Mouse (Mus musculus) hindbrain, postnatal 0 days (tissue): ENCODE results near the gene Pde2a. TPM values are rescaled to one million over a fixed set of nuclear protein-coding genes. Genes with fewer than 3 reads are reported as not detected.

ENCODE experiments used
- ATAC-seq: fragments of 200-750 bp; cut with Nextera tagmentation; 2 replicates; pipeline ENCODE4 v1.8.0; 2017; ENCODE audit warnings: mild to moderate bottlenecking, moderate TSS enrichment, moderate library complexity
- DNase-seq: peaks from one replicate; pipeline ENCODE4 v3.0.0-alpha.2; 2015; ENCODE audit warnings: low spot score
- H3K27ac ChIP-seq: fragments of 300-500 bp; sonication (generic); 2 replicates; pipeline ENCODE4 v1.5.1; 2014; ENCODE audit warnings: mild to moderate bottlenecking
- H3K27me3 ChIP-seq: fragments of 300-500 bp; sonication (generic); 2 replicates; pipeline ENCODE4 v1.6.1; 2014; ENCODE audit warnings: low read length, mixed read lengths; ENCODE audit not compliant: insufficient read depth
- H3K36me3 ChIP-seq: fragments of 300-500 bp; sonication (generic); 2 replicates; pipeline ENCODE4 v1.6.1; 2014; ENCODE audit warnings: low read length, mixed read lengths; ENCODE audit not compliant: insufficient read depth
- H3K4me1 ChIP-seq: fragments of 300-500 bp; sonication (generic); 2 replicates; pipeline ENCODE4 v1.6.1; 2014; ENCODE audit warnings: antibody characterized with exemption, low read length, mixed read lengths; ENCODE audit not compliant: insufficient read depth
- H3K4me2 ChIP-seq: fragments of 300-500 bp; sonication (generic); 2 replicates; pipeline ENCODE4 v1.6.1; 2014; ENCODE audit warnings: low read depth, mild to moderate bottlenecking, low read length, moderate library complexity, mixed read lengths
- H3K4me3 ChIP-seq: fragments of 300-500 bp; sonication (generic); 2 replicates; pipeline ENCODE4 v1.5.1; 2014; ENCODE audit warnings: low read length
- H3K9ac ChIP-seq: fragments of 300-500 bp; sonication (generic); replicated peaks from 2 replicates; pipeline ENCODE4 v1.6.1; 2014; ENCODE audit warnings: mild to moderate bottlenecking, low read length, moderate library complexity, mixed read lengths
- H3K9me3 ChIP-seq: fragments of 300-500 bp; sonication (generic); 2 replicates; pipeline ENCODE4 v1.6.1; 2016; ENCODE audit warnings: low read length, mixed read lengths
- CTCF ChIP-seq: IDR thresholded peaks from 2 replicates; pipeline ENCODE4 v1.5.1; 2016; ENCODE audit warnings: antibody characterized with exemption, control low read depth, low read depth
- WGBS: fragments of 180-500 bp; shearing (Covaris S2); extraction: QIAGEN DNeasy Blood & Tissue Kit; methylation state at CpG from one replicate; pipeline ENCODE4 v1.1.7; 2014; 5-methylcytosine and 5-hydroxymethylcytosine counted together
- polyA plus RNA-seq: library from polyadenylated mRNA; unstranded; fragments of >200 nt; fragmentation: Nextera tagmentation; extraction: Ambion mirVana; gene quantifications from 2 replicates; pipeline ENCODE4 v1.2.1, GENCODE M21; 2015
- total RNA-seq: library from RNA; depleted of rRNA; stranded (reverse); fragments of >200 nt; gene quantifications from 2 replicates; pipeline ENCODE4 v1.2.3, GENCODE M21; 2014

Gene Pde2a
- total and polyA plus RNA-seq, 2 experiments from 2014 or later: 27.1 to 55.8 TPM

DNA sequence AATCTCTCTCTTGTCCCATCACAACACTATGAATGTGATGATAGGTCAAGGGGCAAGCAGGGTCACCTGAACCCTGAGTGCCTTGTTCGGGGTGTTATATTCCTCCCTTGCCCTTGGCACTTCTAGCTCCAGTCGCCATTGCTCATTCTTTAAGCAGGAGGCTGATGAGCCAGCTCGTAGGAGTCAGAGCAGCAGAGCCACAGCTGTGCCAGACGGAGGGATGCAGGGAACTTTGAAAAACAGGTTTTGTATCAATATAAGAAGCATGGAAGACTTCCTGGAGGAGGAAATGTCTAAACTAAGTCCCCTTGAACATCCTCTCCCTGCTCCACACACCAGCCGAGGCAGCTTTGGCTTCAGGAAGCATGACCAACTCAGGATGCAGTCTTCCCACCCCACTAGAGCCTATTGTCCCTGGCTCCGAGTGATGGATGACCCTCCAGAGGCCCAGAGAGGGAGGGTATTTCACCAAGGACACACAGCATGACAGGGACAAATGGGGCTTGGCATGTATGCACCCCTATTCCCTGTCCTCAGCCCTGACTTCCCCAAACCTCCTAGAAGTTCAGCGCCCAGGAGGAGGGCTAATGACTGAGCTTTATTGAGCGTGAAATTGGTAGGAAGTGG is 60.5 kb downstream of the Pde2a start:
- Histone ChIP-seq H3K4me3 (no peak overlapping the region), H3K9ac (no peak overlapping the region), H3K4me2 (no peak overlapping the region), H3K4me1 (no peaks in the 10 kb centered on the region), H3K9me3 (no peaks in the 10 kb centered on the region), H3K36me3 (no peaks in the 10 kb centered on the region), H3K27me3 (no peaks in the 10 kb centered on the region), H3K27ac (no peak overlapping the region)
- WGBS: 50% methylated on average over 8 of the region's 8 CpGs
- DNase-seq: no peak
- ATAC-seq: peak; percentile 6; the same call in 1 of the 2 replicates
- TF ChIP-seq CTCF: no peak

DNA sequence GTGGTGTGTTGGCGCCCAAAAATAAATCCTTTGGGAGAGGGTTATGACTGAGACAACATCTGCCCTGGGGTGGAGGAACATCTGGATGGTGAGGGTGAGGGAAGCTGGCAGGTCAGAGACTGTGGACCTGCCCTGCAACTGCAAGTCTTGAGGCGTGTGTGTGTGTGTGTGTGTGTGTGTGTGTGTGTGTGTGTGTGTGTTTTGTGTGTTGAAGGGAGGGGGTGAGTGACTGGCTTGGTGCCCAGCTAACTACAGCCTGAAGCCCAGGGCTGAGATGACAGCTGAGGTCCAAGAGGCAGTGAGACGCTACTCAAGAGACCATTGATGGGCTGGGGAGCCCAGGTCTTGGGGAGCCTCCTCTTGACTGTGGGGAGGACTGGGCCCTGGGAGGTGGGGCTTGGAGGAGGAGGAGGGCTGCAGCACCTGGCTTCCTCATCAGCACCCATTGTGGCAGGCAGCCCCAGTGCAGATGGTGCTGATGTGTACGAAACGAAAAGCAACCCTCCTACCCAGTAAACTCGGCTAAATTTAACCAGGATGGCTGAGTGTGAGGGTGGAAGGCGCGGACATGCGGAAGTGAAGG is 61.1 kb downstream of the Pde2a start:
- ATAC-seq (peak; percentile 41; the same call in 1 of the 2 replicates), DNase-seq (peak; percentile 57)
- 51% methylated on average over 9 of the region's 9 CpGs for WGBS
- Histone ChIP-seq H3K4me2 (no peak overlapping the region), H3K27me3 (no peaks in the 10 kb centered on the region), H3K9ac (no peak overlapping the region), H3K4me3 (no peak overlapping the region), H3K36me3 (no peaks in the 10 kb centered on the region), H3K27ac (no peak overlapping the region), H3K4me1 (no peaks in the 10 kb centered on the region), H3K9me3 (no peaks in the 10 kb centered on the region)
- TF ChIP-seq CTCF: no peak

DNA sequence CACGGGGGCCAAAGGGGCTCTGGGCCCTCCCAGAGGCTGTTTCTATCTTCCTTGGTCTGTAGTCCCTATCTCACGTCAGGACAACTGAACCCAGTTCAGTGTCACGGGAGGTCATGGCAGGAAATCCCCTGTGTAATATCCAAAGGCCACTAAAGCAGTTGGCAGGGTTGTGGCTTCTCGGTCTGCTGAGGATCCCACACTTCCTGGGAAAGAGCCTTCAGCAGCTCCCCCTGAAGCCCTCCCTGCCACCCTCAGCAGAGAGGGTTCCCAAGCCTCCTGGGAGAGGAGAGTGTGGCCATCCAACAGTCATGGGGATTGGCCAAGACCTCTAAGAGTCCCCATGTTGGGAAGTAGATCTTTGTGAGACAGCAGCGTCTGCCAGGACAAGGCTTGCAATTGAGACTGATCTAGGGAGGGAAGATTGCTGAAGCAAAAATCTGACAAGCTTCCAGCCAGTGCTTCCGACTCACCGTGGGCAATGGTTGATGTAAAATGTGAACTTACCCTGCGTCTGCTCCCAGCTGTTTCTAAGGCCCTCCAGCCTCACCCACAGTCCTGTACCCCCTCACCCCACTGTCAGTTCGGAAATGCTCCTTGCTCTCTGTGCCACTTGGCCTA is 62.1 kb downstream of the Pde2a start:
- Histone ChIP-seq H3K4me3 (no peak overlapping the region), H3K9ac (no peak overlapping the region), H3K36me3 (no peaks in the 10 kb centered on the region), H3K9me3 (no peaks in the 10 kb centered on the region), H3K27ac (no peak overlapping the region), H3K27me3 (no peaks in the 10 kb centered on the region), H3K4me1 (no peaks in the 10 kb centered on the region), H3K4me2 (no peak overlapping the region)
- DNase-seq (no peak), ATAC-seq (no peak)
- TF ChIP-seq CTCF: no peak
- WGBS: 67% methylated on average over 9 of the region's 9 CpGs

DNA sequence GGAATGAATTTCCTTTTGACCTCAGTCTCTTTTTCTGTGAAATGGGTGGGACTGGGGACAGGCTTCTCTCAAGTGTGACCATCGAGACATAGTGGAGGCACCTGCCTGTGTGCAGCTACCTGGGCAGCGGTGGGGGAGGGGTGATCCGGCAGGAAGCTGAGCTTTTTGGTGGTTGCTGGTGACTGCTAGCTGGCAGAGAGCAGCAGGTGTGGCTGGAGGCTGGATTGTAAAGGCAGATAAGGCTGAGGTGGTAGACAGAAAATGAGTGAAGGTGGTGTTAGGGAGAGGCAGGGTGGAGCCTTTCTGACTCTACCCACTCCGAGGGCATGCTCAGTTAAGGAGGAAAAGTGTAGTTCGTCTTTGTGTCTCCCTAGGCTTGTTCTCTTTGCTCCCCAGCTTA is 65.6 kb downstream of the Pde2a start:
- Histone ChIP-seq H3K9me3 (no peaks in the 10 kb centered on the region), H3K4me2 (no peak overlapping the region), H3K36me3 (no peaks in the 10 kb centered on the region; the same call in 1 of the 2 replicates), H3K27me3 (no peaks in the 10 kb centered on the region), H3K9ac (no peak overlapping the region), H3K4me3 (no peak overlapping the region), H3K4me1 (no peaks in the 10 kb centered on the region), H3K27ac (no peak overlapping the region)
- ATAC-seq (no peak), DNase-seq (no peak)
- 81% methylated on average over 5 of the region's 5 CpGs for WGBS
- TF ChIP-seq CTCF: no peak

DNA sequence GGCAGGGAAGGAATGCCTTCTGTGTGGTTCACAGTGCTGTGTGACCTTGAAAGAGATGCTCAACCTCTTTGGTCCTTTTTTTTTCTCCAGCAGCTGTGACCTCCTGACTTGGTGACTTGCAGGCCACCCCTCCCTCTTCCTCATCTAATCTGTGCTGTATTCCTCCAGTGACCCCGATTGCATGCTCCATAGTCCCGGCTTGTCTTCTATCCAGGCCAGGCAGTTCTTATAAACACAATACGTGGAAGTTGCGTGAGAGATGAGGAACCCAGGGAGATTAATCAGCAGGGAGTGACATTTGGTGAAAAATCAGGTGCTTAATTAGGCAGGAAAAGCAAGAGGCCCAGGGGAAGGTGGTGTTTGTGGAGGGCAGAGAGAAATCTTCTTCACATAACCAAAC is 69.5 kb downstream of the Pde2a start:
- H3K27ac ChIP-seq: no peak overlapping the region
- H3K9me3 ChIP-seq: no peaks in the 10 kb centered on the region
- H3K4me1 ChIP-seq: no peaks in the 10 kb centered on the region
- DNase-seq (no peak), ATAC-seq (no peak)
- WGBS: 47% methylated on average over 4 of the region's 4 CpGs
- no peak overlapping the region for H3K9ac ChIP-seq
- no peak for TF ChIP-seq CTCF
- no peak overlapping the region for H3K4me3 ChIP-seq
- no peak overlapping the region for H3K4me2 ChIP-seq
- H3K36me3 ChIP-seq: no peaks in the 10 kb centered on the region; the same call in 1 of the 2 replicates
- H3K27me3 ChIP-seq: no peaks in the 10 kb centered on the region

DNA sequence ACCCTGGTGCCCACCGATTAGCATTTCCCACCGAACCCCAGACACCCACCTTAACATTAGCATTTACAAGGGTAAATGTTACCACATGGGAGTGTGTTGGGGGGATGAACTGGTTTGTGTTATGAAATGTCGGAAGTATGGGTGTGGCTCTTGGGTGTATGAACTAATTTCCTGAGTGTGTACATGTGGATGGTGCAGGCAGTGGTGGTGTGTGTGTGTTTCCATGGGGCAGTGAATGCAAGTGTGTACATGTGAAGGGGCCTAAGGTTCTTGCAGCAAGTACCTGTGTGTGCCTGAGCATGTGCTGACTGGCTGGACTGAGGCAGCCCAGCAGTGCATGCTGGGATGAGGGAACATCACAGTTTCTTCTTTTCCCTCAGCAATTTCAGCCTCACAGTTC is 76.9 kb downstream of the Pde2a start:
- Histone ChIP-seq H3K4me3 (no peak overlapping the region), H3K27me3 (no peaks in the 10 kb centered on the region), H3K36me3 (no peaks in the 10 kb centered on the region), H3K9me3 (no peaks in the 10 kb centered on the region), H3K9ac (no peak overlapping the region), H3K4me2 (no peak overlapping the region), H3K27ac (no peak overlapping the region), H3K4me1 (no peaks in the 10 kb centered on the region)
- WGBS: 87% methylated on average over 3 of the region's 3 CpGs
- DNase-seq (no peak), ATAC-seq (no peak)
- TF ChIP-seq CTCF: no peak

DNA sequence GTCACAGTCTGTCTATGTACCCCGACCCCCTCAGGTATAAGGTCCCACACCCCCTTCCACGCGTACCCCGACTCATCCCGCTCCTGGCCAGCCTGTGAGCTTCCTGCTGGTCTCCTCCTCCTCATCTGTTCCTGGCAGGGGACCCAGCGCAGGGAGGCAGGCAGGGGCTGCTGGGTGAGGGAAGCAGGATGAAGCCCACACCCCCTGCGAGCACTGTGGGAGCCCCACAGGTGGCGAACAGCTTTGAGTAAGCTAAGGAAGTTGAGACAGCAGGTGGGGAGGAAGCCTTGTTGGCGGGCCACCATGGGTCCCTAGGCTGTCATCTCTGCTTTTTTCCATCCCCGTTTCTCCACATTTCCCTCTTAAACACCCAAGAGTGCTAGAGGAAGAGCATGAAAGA is 77.8 kb downstream of the Pde2a start:
- no peak for DNase-seq
- Histone ChIP-seq H3K27ac (no peak overlapping the region), H3K27me3 (no peaks in the 10 kb centered on the region), H3K4me3 (no peak overlapping the region), H3K4me1 (no peaks in the 10 kb centered on the region), H3K9me3 (no peaks in the 10 kb centered on the region), H3K36me3 (no peaks in the 10 kb centered on the region), H3K9ac (no peak overlapping the region), H3K4me2 (no peak overlapping the region)
- ATAC-seq: no peak
- WGBS: 53% methylated on average over 10 of the region's 10 CpGs
- TF ChIP-seq CTCF: no peak; the same call in 1 of the 2 replicates
